Mouse (Mus musculus) left cerebral cortex, adult 9 months (tissue): ENCODE data around the gene Plxna4.
"Not testable (repeated sequence)": the region's sequence is repeated elsewhere in the genome, so short reads cannot be mapped to it uniquely, and the experiment has no call there.

Experiments
- DNase-seq, 2 experiments: peaks; one replicate each; pipeline ENCODE4 v3.0.0; 2022; ENCODE audit warnings: low spot score in 2 of 2

Gene Plxna4

DNA sequence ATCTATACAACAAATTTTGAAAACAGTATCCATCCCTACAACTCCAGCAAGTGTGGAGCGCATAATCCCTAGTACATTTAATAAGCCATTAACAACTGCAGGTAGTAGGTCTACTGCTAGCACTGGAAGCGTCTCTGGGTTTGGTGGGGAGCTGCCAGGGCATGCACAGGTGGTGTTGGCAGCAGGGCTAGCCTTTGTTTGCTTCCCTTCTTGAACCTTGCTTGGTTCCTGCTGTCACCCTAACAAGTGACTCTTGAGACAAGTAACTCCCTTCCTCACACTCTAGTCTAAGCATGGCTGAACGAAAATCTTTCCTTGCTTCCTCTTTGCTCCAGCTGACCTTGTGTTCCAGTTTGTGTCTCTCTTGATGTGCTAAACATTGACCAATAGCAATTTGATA is 44.0 kb downstream of the Plxna4 start:
- DNase-seq, result no peak

DNA sequence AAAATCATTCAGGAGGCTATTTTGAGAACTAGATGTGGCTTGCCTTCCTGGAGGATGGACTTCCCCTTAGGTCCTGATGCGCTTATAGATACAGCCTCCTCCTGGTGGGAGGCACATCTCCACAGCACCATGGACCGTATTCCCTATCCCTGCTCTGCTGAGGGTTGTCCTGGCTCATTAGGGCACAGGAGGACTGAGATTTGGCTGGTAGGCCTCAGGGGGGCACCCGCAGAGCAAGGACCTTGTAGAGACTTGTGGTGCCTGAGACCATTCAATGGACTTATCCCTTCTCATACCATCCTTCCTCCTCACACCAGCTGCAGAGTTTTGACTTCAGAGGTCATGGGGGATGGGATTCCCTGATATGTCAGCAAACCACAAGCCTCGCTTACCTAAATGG is 47.8 kb downstream of the Plxna4 start:
- no peak for DNase-seq

DNA sequence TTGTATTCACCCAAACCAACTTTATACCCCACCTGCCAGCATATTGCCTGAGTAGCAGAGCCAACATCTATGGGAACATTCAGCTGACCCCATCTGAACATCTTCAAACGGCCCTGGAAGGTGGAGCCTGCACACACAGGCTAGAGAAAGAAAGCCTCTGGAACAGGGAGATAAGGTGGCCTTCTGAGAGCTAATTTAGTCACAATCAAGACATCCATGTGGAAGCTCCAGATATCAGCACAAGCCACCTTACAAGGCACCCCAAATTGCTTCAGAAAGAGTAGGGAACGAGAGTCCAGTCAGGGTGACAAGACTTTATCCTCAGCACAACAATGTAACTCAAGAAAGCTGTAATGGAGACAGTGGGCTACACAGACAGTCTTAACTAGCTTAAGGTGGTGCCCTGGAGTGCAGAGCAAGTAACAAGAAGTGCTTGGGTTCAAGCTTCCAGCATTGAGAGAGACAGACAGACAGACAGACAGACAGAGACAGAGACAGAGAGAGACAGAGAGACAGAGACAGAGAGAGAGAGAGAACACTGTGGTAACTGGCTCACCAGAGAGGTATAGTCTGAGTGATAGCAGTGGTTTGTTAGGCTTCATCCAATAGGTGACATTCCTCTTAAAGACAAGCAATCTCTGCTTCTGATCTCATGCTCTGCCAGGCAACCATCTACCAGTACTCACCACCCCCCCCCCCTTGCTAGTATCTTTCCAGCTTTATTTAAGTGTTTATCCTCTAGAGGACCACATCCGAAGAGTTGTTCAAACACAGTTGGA is 53.8 kb downstream of the Plxna4 start:
- no peak for DNase-seq

- no peak for DNase-seq
Observed at GRCm38 (mm10) chr6:32528081-32528570, 59.9 kb downstream of the Plxna4 start.

- DNase-seq, result no peak
Observed at GRCm38 (mm10) chr6:32527518-32527917, 60.5 kb downstream of the Plxna4 start.

DNA sequence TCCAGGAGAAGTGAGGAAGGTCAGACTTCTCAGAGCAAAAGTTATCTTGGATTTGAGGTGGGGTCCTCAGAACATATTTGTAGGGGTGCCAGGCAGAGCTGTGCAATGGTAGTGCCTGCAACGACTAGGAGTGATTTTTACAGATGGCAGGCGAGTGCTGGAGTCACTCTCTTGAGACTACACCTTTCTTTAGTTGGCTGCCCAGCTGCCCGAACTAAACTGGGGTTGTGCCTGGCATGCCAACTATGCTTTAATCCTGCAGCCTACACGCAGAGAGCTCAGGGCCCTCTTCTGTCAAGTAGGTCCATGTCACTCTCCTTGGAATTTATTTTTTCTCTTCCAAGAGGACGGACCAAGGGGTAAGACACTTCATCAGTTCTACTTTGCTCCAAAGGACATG is 61.2 kb downstream of the Plxna4 start:
- no peak for DNase-seq

GRCm38 (mm10) chr6:32520097-32520496 is 67.9 kb downstream of the Plxna4 start:
- DNase-seq, result no peak

DNA sequence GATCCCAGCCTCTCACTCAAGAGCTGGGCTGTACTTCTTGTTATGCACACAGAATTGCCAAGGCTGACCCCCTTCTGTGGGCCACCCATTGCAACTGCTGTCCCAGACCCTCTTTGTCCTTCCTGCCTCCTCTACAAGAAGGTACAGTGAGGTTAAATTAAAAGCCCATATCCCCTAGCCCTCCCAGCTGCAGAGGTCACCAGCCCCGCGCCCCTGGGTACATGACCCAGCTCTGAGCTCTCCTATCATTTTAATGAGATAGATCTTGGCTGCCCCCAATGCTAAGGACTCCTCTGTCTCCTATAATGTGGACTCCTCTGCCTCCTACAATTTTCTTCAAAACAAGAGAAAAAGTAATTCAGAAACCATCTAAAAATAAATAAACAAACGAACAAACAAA is 69.4 kb downstream of the Plxna4 start:
- DNase-seq, result no peak

- no peak for DNase-seq
Observed at GRCm38 (mm10) chr6:32514096-32514495, 73.9 kb downstream of the Plxna4 start.

DNA sequence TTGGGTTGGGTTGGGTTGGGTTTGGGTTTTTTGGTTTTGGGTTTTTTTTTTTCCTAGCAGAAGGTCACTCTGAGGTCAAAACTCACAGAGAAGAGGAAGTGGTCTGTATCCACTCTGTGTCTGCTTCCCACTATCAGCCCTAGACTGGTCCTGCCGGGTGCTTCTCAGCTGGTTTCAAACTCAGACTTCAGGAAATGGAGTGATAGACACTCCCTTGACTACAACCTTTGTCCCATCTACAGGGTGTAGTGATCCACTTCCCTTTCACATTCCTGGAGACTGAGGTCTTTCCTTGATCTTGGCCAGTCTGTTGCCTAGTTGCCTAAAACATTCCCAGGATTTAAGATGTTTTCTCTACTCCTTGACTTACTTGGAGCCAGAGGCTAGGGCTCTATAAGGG is 76.0 kb downstream of the Plxna4 start:
- DNase-seq, result no peak

DNA sequence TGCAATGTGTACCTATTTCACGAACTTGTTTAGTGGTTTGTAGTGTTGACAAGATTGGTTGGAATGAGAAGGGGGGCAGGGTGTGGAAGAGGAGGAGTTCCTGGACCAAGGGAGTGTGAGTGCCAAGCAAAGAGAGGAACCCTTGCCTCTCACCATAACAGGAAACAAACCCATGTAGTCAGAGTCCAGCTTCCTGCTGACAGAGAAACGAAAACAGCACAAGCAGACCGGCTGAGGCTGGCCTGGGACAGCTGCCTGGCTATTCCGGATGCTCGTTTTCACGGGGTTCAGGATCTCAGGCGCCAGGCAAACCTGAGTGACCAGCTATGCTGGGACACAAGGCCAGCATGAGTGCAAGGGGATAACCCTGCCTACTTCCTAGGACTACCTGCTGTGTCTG is 77.1 kb downstream of the Plxna4 start:
- no peak for DNase-seq

GRCm38 (mm10) chr6:32510491-32510890 is 77.5 kb downstream of the Plxna4 start:
- DNase-seq, result no peak

DNA sequence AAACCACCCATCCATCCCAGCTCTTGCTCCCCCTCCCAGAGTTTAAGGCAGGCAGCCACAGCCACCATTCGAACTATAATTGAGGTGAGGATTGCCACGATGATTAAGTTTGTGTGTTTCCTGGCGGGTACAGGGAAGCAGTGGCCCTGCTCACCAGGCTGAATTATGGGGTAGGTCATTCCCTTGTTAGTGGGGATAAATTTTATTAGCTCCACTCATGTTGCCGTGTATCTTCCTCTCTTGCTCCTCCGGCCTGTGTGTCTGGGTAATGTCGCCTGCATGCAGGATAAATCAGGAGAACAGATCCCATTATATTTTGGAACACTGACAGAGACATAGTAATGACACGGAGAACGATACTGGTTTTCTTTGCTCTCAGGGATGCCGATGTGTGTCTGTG is 78.9 kb downstream of the Plxna4 start:
- DNase-seq, result no peak

DNA sequence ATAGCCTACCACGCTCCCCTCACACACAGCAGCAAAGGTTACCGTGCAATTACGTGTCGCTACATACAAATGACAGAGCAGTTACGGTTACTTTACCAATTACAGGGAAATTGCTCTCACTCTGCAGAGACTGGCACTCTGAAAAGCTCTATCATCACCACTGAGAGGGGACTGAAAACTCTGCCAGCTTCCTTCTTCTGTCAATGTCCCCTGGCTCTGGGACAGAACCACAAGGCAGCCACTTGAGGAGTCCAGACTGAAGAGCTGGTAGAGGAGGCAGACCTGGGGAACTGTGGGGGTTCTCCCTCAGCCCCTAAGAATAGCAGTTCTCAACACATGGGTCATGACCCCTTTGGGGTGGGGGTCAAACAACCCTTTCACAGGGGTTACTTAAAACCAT is 83.0 kb downstream of the Plxna4 start:
- no peak for DNase-seq

DNA sequence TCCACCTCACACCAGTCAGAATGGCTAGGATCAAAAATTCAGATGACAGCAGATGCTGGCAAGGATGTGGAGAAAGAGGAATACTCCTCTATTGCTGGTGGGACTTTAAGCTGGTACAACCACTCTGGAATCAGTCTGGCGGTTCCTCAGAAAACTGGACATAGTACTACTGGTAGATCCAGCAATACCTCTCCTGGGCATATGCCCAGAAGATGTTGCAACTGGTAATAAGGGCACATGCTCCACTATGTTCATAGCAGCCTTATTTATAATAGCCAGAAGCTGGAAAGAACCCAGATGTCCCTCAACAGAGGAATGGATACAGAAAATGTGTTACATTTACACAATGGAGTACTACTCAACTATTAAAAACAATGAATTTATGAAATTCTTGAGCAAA is 86.8 kb downstream of the Plxna4 start:
- DNase-seq, result not testable (repeated sequence)

- no peak for DNase-seq
Observed at GRCm38 (mm10) chr6:32498106-32498505, 89.9 kb downstream of the Plxna4 start.

- no peak for DNase-seq
Observed at GRCm38 (mm10) chr6:32496109-32496508, 91.9 kb downstream of the Plxna4 start.

- DNase-seq, result no peak
Observed at GRCm38 (mm10) chr6:32495532-32495931, 92.5 kb downstream of the Plxna4 start.

DNA sequence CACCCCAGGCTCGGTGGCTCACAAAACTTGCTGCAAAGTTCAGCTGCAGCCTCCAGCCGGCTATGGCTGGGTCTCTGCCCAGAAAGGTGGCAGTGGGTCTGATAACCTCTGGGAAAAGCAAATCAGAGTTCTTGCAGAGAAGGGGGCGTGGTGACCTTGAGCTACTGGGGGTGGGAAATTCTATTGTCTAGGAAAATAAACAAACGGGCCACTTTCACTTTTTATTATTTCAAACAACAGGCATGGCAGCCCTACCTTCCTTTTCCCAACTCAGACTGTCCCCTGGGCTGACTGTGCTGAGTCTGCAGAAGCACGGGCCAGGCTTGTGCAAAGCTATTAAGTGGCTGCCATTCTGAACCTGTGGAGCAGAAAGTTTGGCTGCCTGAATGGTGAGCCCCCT is 94.4 kb downstream of the Plxna4 start:
- no peak for DNase-seq

- no peak for DNase-seq
Observed at GRCm38 (mm10) chr6:32487121-32487520, 100.9 kb downstream of the Plxna4 start.

DNA sequence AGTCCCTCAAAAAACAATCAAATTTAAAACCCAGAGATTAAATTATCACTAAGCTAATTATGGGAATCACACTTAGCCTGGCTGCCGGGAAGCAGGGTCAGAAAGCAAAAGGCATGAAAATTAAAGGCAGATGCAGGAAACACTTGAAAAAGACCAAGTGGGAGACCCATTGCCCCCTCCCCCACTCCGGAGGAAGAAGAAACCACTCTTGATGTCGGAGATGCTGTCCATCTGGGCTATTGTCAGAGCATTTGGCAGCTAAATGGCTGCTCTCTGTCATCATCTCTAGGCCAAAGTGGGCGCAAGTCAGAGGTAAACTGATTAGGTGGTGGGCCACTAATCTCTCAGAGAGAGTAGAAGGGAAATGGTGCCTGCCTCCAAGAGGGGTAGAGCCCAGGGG is 105.5 kb downstream of the Plxna4 start:
- no peak for DNase-seq

- DNase-seq, result no peak
Observed at GRCm38 (mm10) chr6:32480741-32481140, 107.3 kb downstream of the Plxna4 start.

- no peak for DNase-seq
Observed at GRCm38 (mm10) chr6:32479765-32480164, 108.2 kb downstream of the Plxna4 start.

DNA sequence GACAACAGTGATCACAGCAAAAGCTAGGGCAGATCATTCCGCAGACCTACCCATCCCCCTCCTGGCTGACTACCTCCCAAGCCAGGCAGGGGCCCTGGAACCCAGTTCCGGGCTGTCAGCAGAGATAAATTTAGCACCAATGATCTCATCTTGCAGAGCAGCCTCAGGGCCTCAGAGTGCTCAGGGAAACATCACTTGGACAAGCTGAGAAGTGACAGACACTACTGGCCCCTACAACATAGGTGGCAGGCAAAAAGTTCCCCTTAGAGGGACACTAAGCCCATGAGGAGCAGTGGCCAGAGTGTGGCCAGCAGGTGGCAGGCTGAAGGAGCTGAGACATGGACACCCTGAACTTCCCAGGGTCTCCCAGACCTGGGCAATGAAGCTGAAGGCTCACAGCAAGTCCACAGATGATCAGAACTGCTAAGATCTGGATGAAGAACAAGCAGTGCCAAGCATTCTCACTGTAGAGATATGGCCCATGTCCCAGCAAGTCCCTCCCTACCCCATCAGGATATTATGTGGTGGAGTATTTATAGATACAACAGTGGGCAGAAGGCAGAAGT is 108.7 kb downstream of the Plxna4 start:
- DNase-seq, result peak; percentile 37 to 52
